Mouse (Mus musculus): ENCODE measurements around the gene Twf2.

DNA sequence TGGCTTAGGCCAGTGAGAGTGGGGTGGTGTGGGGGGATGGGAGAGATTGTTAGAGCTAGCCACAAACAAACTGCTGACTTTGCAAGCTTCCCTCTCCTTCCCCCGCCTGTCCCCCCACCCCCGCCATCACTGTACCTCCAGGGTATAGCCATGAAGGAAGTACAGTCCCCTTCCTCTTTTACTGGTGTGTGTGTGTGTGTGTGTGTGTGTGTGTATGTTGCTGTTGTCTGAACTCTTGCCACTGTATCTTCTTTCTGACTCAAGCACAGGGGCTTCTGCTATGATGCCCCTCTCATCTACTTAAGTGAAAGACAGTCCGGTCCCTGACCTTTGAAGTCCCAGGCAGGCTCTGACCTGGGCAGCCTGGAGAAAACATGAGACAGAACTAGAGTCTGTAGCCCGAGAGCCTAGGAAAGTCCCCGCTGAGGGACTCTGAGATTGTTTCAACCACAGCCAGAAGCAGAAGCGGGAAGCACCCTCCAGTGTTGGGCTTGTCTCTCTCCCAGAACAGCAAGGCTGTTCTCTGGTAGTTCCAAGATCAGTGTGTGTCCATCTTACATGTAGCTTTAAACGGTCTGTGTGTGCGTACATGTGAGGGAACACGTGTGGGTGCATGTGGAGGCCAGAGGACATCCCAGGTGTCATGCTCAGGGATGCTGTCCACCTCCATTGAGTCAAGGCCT lies 27.3 kb downstream of the Twf2 start:
- peak; percentile 77 for TF ChIP-seq EP300 (IDR thresholded peaks at IDR 0.05; ENCODE audit: low read length)
- peak; percentile 35 for TF ChIP-seq POLR2A (IDR thresholded peaks at IDR 0.05; ENCODE audit: low read depth, low read length)
- TF ChIP-seq ELF1 (IDR thresholded peaks at IDR 0.05; ENCODE audit: low read depth, low read length) = peak; percentile 55; the same call in 1 of the 2 replicates
- no peak for TF ChIP-seq CTCF (conservative IDR thresholded peaks at IDR 0.05 in 1 of 2, IDR thresholded peaks at IDR 0.05 in 1 of 2; ENCODE audit: low read depth in 2 of 2, low read length in 2 of 2)
- peak; percentile 96 for TF ChIP-seq MAFK (IDR thresholded peaks at IDR 0.05; ENCODE audit: insufficient replicate concordance, low read length)
- TF ChIP-seq NRF1 (IDR thresholded peaks at IDR 0.05; ENCODE audit: low read depth, low read length) = 0 out of 2 replicates have a peak, but pooled peaks have one; percentile 4

All from CH12.LX (cell line).